Mouse (Mus musculus) ES-E14 (cell line): ENCODE results near the gene Sfrp4.

Experiments used
- CHD2 ChIP-seq: IDR thresholded peaks from 2 replicates; pipeline ENCODE4 v1.6.1; 2014; ENCODE audit warnings: mild to moderate bottlenecking, low read depth, low read length, inconsistent platforms
- HCFC1 ChIP-seq: IDR thresholded peaks from 2 replicates; pipeline ENCODE4 v1.6.1; 2012; ENCODE audit warnings: low read length, inconsistent platforms, borderline replicate concordance; ENCODE audit not compliant: insufficient read depth
- ZC3H11A ChIP-seq: IDR thresholded peaks from 2 replicates; pipeline ENCODE4 v1.6.1; 2012; ENCODE audit warnings: low read depth, mild to moderate bottlenecking, inconsistent platforms, low read length, borderline replicate concordance

DNA sequence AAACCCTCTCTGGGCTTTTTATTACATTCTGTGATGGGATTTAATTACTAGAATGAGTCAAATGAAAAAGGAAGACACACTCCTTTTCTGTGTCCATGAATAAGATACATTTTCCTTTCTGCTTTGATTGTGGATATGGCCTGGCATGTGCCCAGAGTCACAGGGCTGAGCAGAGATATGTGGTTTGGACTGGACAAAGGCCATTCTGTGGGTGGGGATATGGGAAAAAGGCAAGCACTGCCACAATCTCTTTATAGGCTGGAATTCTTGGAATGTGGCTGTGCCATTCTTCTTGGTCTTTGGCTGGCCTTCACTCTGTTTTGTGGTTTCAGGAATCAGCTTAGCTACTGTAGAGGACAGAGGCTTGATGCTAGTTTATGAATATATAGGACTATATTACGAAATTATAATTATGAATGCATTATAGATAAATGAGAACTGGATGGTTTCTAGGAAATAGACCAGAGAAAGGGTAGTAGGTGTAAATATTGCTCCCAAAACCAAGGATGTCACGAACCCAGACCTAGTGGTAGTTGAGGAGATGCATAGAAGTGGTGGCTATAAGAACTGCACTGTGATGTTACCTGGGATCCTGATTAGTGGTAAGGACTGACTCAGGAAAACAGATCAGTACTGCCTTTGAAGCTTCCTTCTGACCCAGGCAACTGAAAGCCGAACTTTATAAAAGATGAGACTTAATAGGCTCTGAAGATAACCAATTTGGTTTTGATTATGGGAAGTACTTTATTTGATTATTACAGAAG, 31.7 kb upstream of the Sfrp4 start:
- TF ChIP-seq ZC3H11A = no peak
- TF ChIP-seq CHD2 = no peak
- no peak for TF ChIP-seq HCFC1
